Comparison of ENCODE assay signal across 10 mouse cellular contexts in the genomic region with DNA sequence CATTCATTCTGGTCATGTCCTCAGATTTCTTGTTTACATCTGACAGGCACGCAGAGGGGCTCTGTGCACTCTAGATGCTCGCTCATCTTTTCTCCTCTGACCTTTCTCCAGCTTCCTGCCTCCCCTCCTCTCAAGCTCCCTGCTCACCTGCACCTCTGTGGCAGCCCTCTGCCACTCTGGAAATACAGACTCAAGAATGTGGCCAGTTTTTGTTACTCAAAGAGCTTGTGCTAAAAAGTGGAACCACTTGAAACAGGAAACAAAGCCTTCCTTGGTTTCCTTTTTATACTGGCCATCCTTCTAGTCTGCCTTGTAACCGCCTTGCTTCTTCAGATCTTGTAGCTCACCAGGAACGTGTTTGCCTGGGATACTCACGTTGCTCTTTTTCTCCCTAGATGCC.
A peak's percentile ranks its signal among the peaks of the same experiment; 100 is the strongest.
DNase-seq lines count a peak whose midpoint lies in the region; ATAC-seq lines count a peak whose summit lies in the region.
"Had no signal": no experiment of that assay in that cellular context is flagged by ENCODE, and none has a peak within 500 bp of the region (broad histone marks: within the 10 kb centered on the region; RNA-seq: fewer than 3 reads in every experiment).

No protein-coding gene starts in this region.

- no peaks in the 10 kb centered on the region for H3K27me3 ChIP-seq in heart, embryonic 16.5 days (ENCODE audit: control insufficient read depth, insufficient read depth, low read length)
- no peaks in the 10 kb centered on the region for H3K27me3 ChIP-seq in midbrain, embryonic 14.5 days (ENCODE audit: control insufficient read depth, insufficient read depth, low read length)
- no peaks in the 10 kb centered on the region for H3K27me3 ChIP-seq in midbrain, embryonic 13.5 days
- no peaks in the 10 kb centered on the region for H3K27me3 ChIP-seq in forebrain, embryonic 13.5 days
- H3K27me3 ChIP-seq: limb, embryonic 15.5 days had no signal

- H3K4me2 ChIP-seq in heart, embryonic 16.5 days (ENCODE audit: low read depth, low read length): no peak overlapping the region
- H3K4me2 ChIP-seq in midbrain, embryonic 14.5 days (ENCODE audit: low read length): no peak overlapping the region
- no peak overlapping the region for H3K4me2 ChIP-seq in midbrain, embryonic 13.5 days (replicated peaks)
- no peak overlapping the region for H3K4me2 ChIP-seq in forebrain, embryonic 13.5 days
- H3K4me2 ChIP-seq: limb, embryonic 15.5 days had no signal

- H3K9me3 ChIP-seq in heart, embryonic 16.5 days (replicated peaks; ENCODE audit: control insufficient read depth, low read length): no peaks in the 10 kb centered on the region
- no peaks in the 10 kb centered on the region for H3K9me3 ChIP-seq in midbrain, embryonic 14.5 days (ENCODE audit: control insufficient read depth, low read length)
- H3K9me3 ChIP-seq in midbrain, embryonic 13.5 days: no peaks in the 10 kb centered on the region
- no peaks in the 10 kb centered on the region for H3K9me3 ChIP-seq in forebrain, embryonic 13.5 days (replicated peaks)
- H3K9me3 ChIP-seq: limb, embryonic 15.5 days had no signal

- ATAC-seq in heart, embryonic 16.5 days (replicated peaks; ENCODE audit: extremely low read depth, insufficient read depth, low FRiP score): no peak
- no peak for ATAC-seq in midbrain, embryonic 14.5 days (ENCODE audit: low FRiP score, low TSS enrichment)
- ATAC-seq in midbrain, embryonic 13.5 days: no peak
- peak; percentile 42 for ATAC-seq in inflammation-experienced regulatory T-cells, adult 6 months
- ATAC-seq in forebrain, embryonic 13.5 days: no peak

- 50% methylated on average over 5 of the region's 5 CpGs for WGBS in heart, embryonic 16.5 days
- WGBS in midbrain, embryonic 14.5 days: 55% methylated on average over 5 of the region's 5 CpGs
- 48% methylated on average over 5 of the region's 5 CpGs for WGBS in midbrain, embryonic 13.5 days
- WGBS in forebrain, embryonic 13.5 days: 51% methylated on average over 5 of the region's 5 CpGs

- H3K27ac ChIP-seq in heart, embryonic 16.5 days (ENCODE audit: low read length): peak overlapping the region; percentile 53; the same call in 1 of the 2 replicates
- no peak overlapping the region for H3K27ac ChIP-seq in midbrain, embryonic 14.5 days (replicated peaks; ENCODE audit: low read depth, low read length)
- H3K27ac ChIP-seq in midbrain, embryonic 13.5 days: no peak overlapping the region
- no peak overlapping the region for H3K27ac ChIP-seq in forebrain, embryonic 13.5 days
- H3K27ac ChIP-seq: limb, embryonic 15.5 days had no signal

- H3K36me3 ChIP-seq in heart, embryonic 16.5 days (ENCODE audit: control insufficient read depth, insufficient read depth): no peaks in the 10 kb centered on the region
- H3K36me3 ChIP-seq in midbrain, embryonic 14.5 days (ENCODE audit: control insufficient read depth, insufficient read depth, low read length): no peaks in the 10 kb centered on the region
- H3K36me3 ChIP-seq in midbrain, embryonic 13.5 days: no peaks in the 10 kb centered on the region
- H3K36me3 ChIP-seq in forebrain, embryonic 13.5 days (ENCODE audit: poor library complexity, severe bottlenecking): no peaks in the 10 kb centered on the region
- H3K36me3 ChIP-seq: limb, embryonic 15.5 days had no signal

- H3K4me3 ChIP-seq in heart, embryonic 16.5 days (ENCODE audit: low read length): no peak overlapping the region
- H3K4me3 ChIP-seq in midbrain, embryonic 14.5 days (replicated peaks; ENCODE audit: low read depth, low read length): no peak overlapping the region
- H3K4me3 ChIP-seq in midbrain, embryonic 13.5 days (replicated peaks): no peak overlapping the region
- H3K4me3 ChIP-seq in forebrain, embryonic 13.5 days: no peak overlapping the region
- H3K4me3 ChIP-seq: limb, embryonic 15.5 days; myocyte had no signal

- H3K9ac ChIP-seq in heart, embryonic 16.5 days (ENCODE audit: low read length): no peak overlapping the region
- no peak overlapping the region for H3K9ac ChIP-seq in midbrain, embryonic 14.5 days (replicated peaks; ENCODE audit: low read length)
- H3K9ac ChIP-seq in midbrain, embryonic 13.5 days (replicated peaks): no peak overlapping the region
- no peak overlapping the region for H3K9ac ChIP-seq in forebrain, embryonic 13.5 days
- H3K9ac ChIP-seq: limb, embryonic 15.5 days had no signal

- H3K4me1 ChIP-seq in heart, embryonic 16.5 days (ENCODE audit: control insufficient read depth, insufficient read depth, low read length): peaks cover 13% of the 10 kb centered on the region
- H3K4me1 ChIP-seq in midbrain, embryonic 14.5 days (ENCODE audit: control insufficient read depth, insufficient read depth, low read length): peaks cover 28% of the 10 kb centered on the region
- peaks cover 43% of the 10 kb centered on the region for H3K4me1 ChIP-seq in midbrain, embryonic 13.5 days (replicated peaks)
- H3K4me1 ChIP-seq in forebrain, embryonic 13.5 days: peaks cover 46% of the 10 kb centered on the region
- H3K4me1 ChIP-seq: limb, embryonic 15.5 days had no signal

- DNase-seq in heart, adult 8-10 months (ENCODE audit: low spot score): no peak
- peak; percentile 19 for DNase-seq in midbrain, embryonic 14.5 days
- DNase-seq in thymus, postnatal 0 days (ENCODE audit: low spot score): peak; percentile 61
- no peak for DNase-seq in right cerebral cortex, adult 18-20 months

Comparison
In these comparisons a context has a peak if more than half of its experiments do, and no peak if none do; other contexts are left out.
1. DNase-seq: peak in midbrain, embryonic 14.5 days (single experiment) and thymus, postnatal 0 days (single experiment); none in heart, adult 8-10 months (single experiment) and right cerebral cortex, adult 18-20 months (single experiment).